Mouse (Mus musculus) intestine, embryonic 14.5 days (tissue): ENCODE results near the gene Dusp16. TPM values are rescaled to one million over a fixed set of nuclear protein-coding genes. Genes with fewer than 3 reads are reported as not detected.

Experiments
- ATAC-seq: fragments of 200-750 bp; cut with Nextera tagmentation; replicated peaks from 2 replicates; pipeline ENCODE4 v1.8.0; 2017; ENCODE audit warnings: low read depth, moderate number of reproducible peaks, moderate TSS enrichment, moderate library complexity; ENCODE audit not compliant: low FRiP score, low TSS enrichment
- DNase-seq: peaks from one replicate; pipeline ENCODE4 v3.0.0-alpha.2; 2018; ENCODE audit warnings: low spot score
- H3K27ac ChIP-seq: fragments of 300-500 bp; sonication (generic); 2 replicates; pipeline ENCODE4 v1.5.1; 2014; ENCODE audit warnings: low read depth, mild to moderate bottlenecking, control low read depth
- H3K27me3 ChIP-seq: fragments of 300-500 bp; sonication (generic); replicated peaks from 2 replicates; pipeline ENCODE4 v1.6.1; 2014; ENCODE audit warnings: low read length, control low read depth; ENCODE audit not compliant: control insufficient read depth, insufficient read depth
- H3K36me3 ChIP-seq: fragments of 300-500 bp; sonication (generic); 2 replicates; pipeline ENCODE4 v1.6.1; 2014; ENCODE audit warnings: low read length, control low read depth; ENCODE audit not compliant: control insufficient read depth, insufficient read depth
- H3K4me1 ChIP-seq: fragments of 300-500 bp; sonication (generic); replicated peaks from 2 replicates; pipeline ENCODE4 v1.6.1; 2014; ENCODE audit warnings: low read length, control low read depth, mixed read lengths; ENCODE audit not compliant: control insufficient read depth, insufficient read depth
- H3K4me2 ChIP-seq: fragments of 300-500 bp; sonication (generic); 2 replicates; pipeline ENCODE4 v1.6.1; 2014; ENCODE audit warnings: low read length
- H3K4me3 ChIP-seq: fragments of 300-500 bp; sonication (generic); 2 replicates; pipeline ENCODE4 v1.5.1; 2014; ENCODE audit warnings: low read depth, low read length, control low read depth, mixed read lengths
- H3K9ac ChIP-seq: fragments of 300-500 bp; sonication (generic); 2 replicates; pipeline ENCODE4 v1.6.1; 2014; ENCODE audit warnings: mild to moderate bottlenecking, low read length
- H3K9me3 ChIP-seq: fragments of 300-500 bp; sonication (generic); 2 replicates; pipeline ENCODE4 v1.6.1; 2016; ENCODE audit warnings: low read length, control low read depth; ENCODE audit not compliant: control insufficient read depth
- WGBS: fragments of 180-500 bp; shearing (Covaris S2); extraction: QIAGEN DNeasy Blood & Tissue Kit; methylation state at CpG from one replicate; pipeline ENCODE4 v1.1.7; 2014; 5-methylcytosine and 5-hydroxymethylcytosine counted together
- polyA plus RNA-seq: library from polyadenylated mRNA; unstranded; fragments of >200 nt; fragmentation: Nextera tagmentation; extraction: Ambion mirVana; gene quantifications from 2 replicates; pipeline ENCODE4 v1.2.1, GENCODE M21; 2014

Dusp16 gene
- polyA plus RNA-seq, 1 experiment from 2014 or later: 20.0 TPM

DNA sequence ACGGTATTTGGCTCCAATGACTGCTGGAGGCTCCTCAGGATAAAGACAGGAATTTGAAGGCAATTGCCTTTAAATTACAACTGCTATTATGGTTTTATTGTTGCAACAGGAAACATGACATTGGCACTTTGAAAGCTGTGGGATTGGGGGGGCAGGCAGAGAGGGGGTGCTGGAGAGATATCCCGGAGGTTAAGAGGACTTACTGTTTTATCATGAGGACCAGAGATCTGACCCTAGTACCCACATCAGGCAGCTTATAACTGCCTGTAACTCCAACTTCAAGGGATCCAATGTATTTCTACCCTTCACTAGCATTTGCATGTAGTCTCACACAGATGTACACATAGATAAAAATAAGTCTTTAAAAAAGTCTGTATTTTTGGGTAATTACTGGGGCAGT lies 123.9 kb downstream of the Dusp16 start:
- H3K27me3 ChIP-seq: no peaks in the 10 kb centered on the region
- ATAC-seq: no peak
- no peak for DNase-seq
- 66% methylated on average over 2 of the region's 2 CpGs for WGBS
- no peak overlapping the region for H3K9ac ChIP-seq
- H3K27ac ChIP-seq: no peak overlapping the region
- H3K9me3 ChIP-seq: no peaks in the 10 kb centered on the region
- no peak overlapping the region for H3K4me3 ChIP-seq
- H3K4me2 ChIP-seq: no peak overlapping the region
- no peaks in the 10 kb centered on the region for H3K36me3 ChIP-seq
- H3K4me1 ChIP-seq: no peaks in the 10 kb centered on the region

DNA sequence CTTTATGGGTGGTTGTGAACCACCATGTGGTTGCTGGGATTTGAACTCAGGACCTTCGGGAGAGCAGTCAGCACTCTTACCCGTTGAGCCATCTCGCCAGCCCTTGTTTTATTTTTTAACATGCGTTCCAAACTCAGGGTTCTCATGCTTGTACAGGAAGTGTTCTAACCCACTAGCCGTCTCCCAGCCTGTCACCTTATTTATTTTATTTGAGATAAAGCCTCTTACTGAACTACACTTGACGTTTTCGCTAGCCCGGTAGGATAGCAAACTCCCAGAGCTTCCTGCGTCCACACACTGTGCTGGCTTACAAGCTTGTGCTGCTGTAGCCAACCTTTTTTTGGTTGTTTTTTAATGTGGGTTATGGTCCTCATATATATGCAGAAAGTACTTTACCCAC lies 126.6 kb downstream of the Dusp16 start:
- no peak overlapping the region for H3K27ac ChIP-seq
- H3K27me3 ChIP-seq: no peaks in the 10 kb centered on the region
- no peak overlapping the region for H3K4me3 ChIP-seq
- no peak for DNase-seq
- H3K36me3 ChIP-seq: no peaks in the 10 kb centered on the region
- no peaks in the 10 kb centered on the region for H3K4me1 ChIP-seq
- no peaks in the 10 kb centered on the region for H3K9me3 ChIP-seq
- 62% methylated on average over 9 of the region's 9 CpGs for WGBS
- no peak for ATAC-seq
- H3K9ac ChIP-seq: no peak overlapping the region
- no peak overlapping the region for H3K4me2 ChIP-seq

Other genes starting within 250 kb of the Dusp16 start
- gene Lrp6, start 225.7 kb downstream of the Dusp16 start, polyA plus RNA-seq: 35.0 and 36.2 TPM in 2 replicates
- gene Mansc1, start 160.1 kb downstream of the Dusp16 start, polyA plus RNA-seq: 6.2 and 6.3 TPM in 2 replicates
- 15.1 and 17.6 TPM in 2 replicates for gene Borcs5, start 153.1 kb downstream of the Dusp16 start, polyA plus RNA-seq
- 2.3 and 2.4 TPM in 2 replicates for gene Crebl2, start 37.5 kb upstream of the Dusp16 start, polyA plus RNA-seq
- 10.7 and 11.1 TPM in 2 replicates for gene Gpr19, start 106.0 kb upstream of the Dusp16 start, polyA plus RNA-seq
- 15.8 and 16.0 TPM in 2 replicates for gene Cdkn1b, start 127.8 kb upstream of the Dusp16 start, polyA plus RNA-seq
- gene Apold1, start 189.1 kb upstream of the Dusp16 start, polyA plus RNA-seq: 3.2 and 3.9 TPM in 2 replicates
- 103 and 115 TPM in 2 replicates for gene Ddx47, start 219.0 kb upstream of the Dusp16 start, polyA plus RNA-seq